Mouse (Mus musculus) CD4-positive helper T cell, adult 2 months (primary cell): ENCODE data around the gene Phldb3.

Experiments
- DNase-seq: peaks from one replicate; pipeline ENCODE4 v3.0.0-alpha.2; 2012; ENCODE audit warnings: low read depth, missing footprints, low spot score

Gene Phldb3

GRCm38 (mm10) chr7:24610144-24610878, at the start of gene Phldb3:
Phldb3 (plus strand) TSS chr7:24610763.
- peak; percentile 71 for DNase-seq

- no peak for DNase-seq
Measured at GRCm38 (mm10) chr7:24561450-24561849, 49.1 kb upstream of the Phldb3 start.

GRCm38 (mm10) chr7:24563191-24563836, 47.2 kb upstream of the Phldb3 start:
- DNase-seq: no peak

- DNase-seq: no peak
Measured at GRCm38 (mm10) chr7:24563837-24564206, 46.7 kb upstream of the Phldb3 start.

GRCm38 (mm10) chr7:24564607-24565265, 45.8 kb upstream of the Phldb3 start:
- peak; percentile 75 for DNase-seq

- no peak for DNase-seq
Measured at GRCm38 (mm10) chr7:24565627-24566026, 44.9 kb upstream of the Phldb3 start.

- DNase-seq: no peak
Measured at GRCm38 (mm10) chr7:24566206-24566605, 44.4 kb upstream of the Phldb3 start.

- no peak for DNase-seq
Measured at GRCm38 (mm10) chr7:24568512-24568911, 42.1 kb upstream of the Phldb3 start.

GRCm38 (mm10) chr7:24571071-24571470, 39.5 kb upstream of the Phldb3 start:
- no peak for DNase-seq

- DNase-seq: peak; percentile 9
Measured at GRCm38 (mm10) chr7:24572455-24572854, 38.1 kb upstream of the Phldb3 start.

- DNase-seq: no peak
Measured at GRCm38 (mm10) chr7:24574224-24574796, 36.3 kb upstream of the Phldb3 start.

- DNase-seq: no peak
Measured at GRCm38 (mm10) chr7:24577811-24578210, 32.8 kb upstream of the Phldb3 start.

- DNase-seq: no peak
Measured at GRCm38 (mm10) chr7:24584876-24585275, 25.7 kb upstream of the Phldb3 start.

- no peak for DNase-seq
Measured at GRCm38 (mm10) chr7:24585995-24586394, 24.6 kb upstream of the Phldb3 start.

GRCm38 (mm10) chr7:24586828-24587227, 23.7 kb upstream of the Phldb3 start:
- DNase-seq: no peak

- peak; percentile 22 for DNase-seq
Measured at GRCm38 (mm10) chr7:24587330-24588105, 23.0 kb upstream of the Phldb3 start, which contains the start of the genes Ethe1 and Zfp575. Ethe1 (plus strand) TSS chr7:24587543. Zfp575 (minus strand) TSS chr7:24587641.

GRCm38 (mm10) chr7:24588336-24588735, 22.2 kb upstream of the Phldb3 start:
- no peak for DNase-seq

- no peak for DNase-seq
Measured at GRCm38 (mm10) chr7:24591735-24592134, 18.8 kb upstream of the Phldb3 start.

- DNase-seq: no peak
Measured at GRCm38 (mm10) chr7:24592163-24592562, 18.4 kb upstream of the Phldb3 start.

GRCm38 (mm10) chr7:24592781-24593180, 17.8 kb upstream of the Phldb3 start:
- no peak for DNase-seq

GRCm38 (mm10) chr7:24593621-24594308, 16.8 kb upstream of the Phldb3 start:
- DNase-seq: peak; percentile 82
